Mouse (Mus musculus) embryonic facial prominence, embryonic 13.5 days (tissue): ENCODE results near the gene P4hb. TPM values are rescaled to one million over a fixed set of nuclear protein-coding genes. Genes with fewer than 3 reads are reported as not detected.
"Not testable (repeated sequence)": the region's sequence is repeated elsewhere in the genome, so short reads cannot be mapped to it uniquely, and the experiment has no call there.

Experiments
- ATAC-seq: fragments of 200-750 bp; cut with Nextera tagmentation; 2 replicates; pipeline ENCODE4 v1.8.0; 2017; ENCODE audit warnings: low read depth; ENCODE audit not compliant: insufficient number of reproducible peaks, insufficient read depth, low FRiP score, low TSS enrichment
- H3K27ac ChIP-seq: fragments of 300-500 bp; sonication (generic); 2 replicates; pipeline ENCODE4 v1.5.1; 2015; ENCODE audit warnings: moderate library complexity, mild to moderate bottlenecking, inconsistent platforms
- H3K27me3 ChIP-seq: fragments of 300-500 bp; sonication (generic); 2 replicates; pipeline ENCODE4 v1.6.1; 2015; ENCODE audit warnings: mild to moderate bottlenecking, inconsistent platforms
- H3K36me3 ChIP-seq: fragments of 300-500 bp; sonication (generic); 2 replicates; pipeline ENCODE4 v1.6.1; 2015; ENCODE audit warnings: mild to moderate bottlenecking, inconsistent platforms
- H3K4me1 ChIP-seq: fragments of 300-500 bp; sonication (generic); 2 replicates; pipeline ENCODE4 v1.6.1; 2015; ENCODE audit warnings: inconsistent platforms
- H3K4me2 ChIP-seq: fragments of 300-500 bp; sonication (generic); 2 replicates; pipeline ENCODE4 v1.6.1; 2015; ENCODE audit warnings: moderate library complexity, mild to moderate bottlenecking, inconsistent platforms
- H3K4me3 ChIP-seq: fragments of 300-500 bp; sonication (generic); 2 replicates; pipeline ENCODE4 v1.5.1; 2015; ENCODE audit warnings: mild to moderate bottlenecking, inconsistent platforms
- H3K9ac ChIP-seq: fragments of 300-500 bp; sonication (generic); 2 replicates; pipeline ENCODE4 v1.6.1; 2015; ENCODE audit warnings: mild to moderate bottlenecking, inconsistent platforms
- H3K9me3 ChIP-seq: fragments of 300-500 bp; sonication (generic); 2 replicates; pipeline ENCODE4 v1.6.1; 2016; ENCODE audit warnings: inconsistent platforms
- WGBS: fragments of 180-500 bp; shearing (Covaris S2); methylation state at CpG from one replicate; pipeline ENCODE4 v1.1.7; 2015; ENCODE audit warnings: mixed read lengths; 5-methylcytosine and 5-hydroxymethylcytosine counted together
- polyA plus RNA-seq: library from polyadenylated mRNA; unstranded; fragments of >200 nt; fragmentation: Nextera tagmentation; extraction: Ambion mirVana; gene quantifications from 2 replicates; pipeline ENCODE4 v1.2.1, GENCODE M21; 2015

P4hb gene
- polyA plus RNA-seq, 1 experiment from 2014 or later: 684 TPM

DNA sequence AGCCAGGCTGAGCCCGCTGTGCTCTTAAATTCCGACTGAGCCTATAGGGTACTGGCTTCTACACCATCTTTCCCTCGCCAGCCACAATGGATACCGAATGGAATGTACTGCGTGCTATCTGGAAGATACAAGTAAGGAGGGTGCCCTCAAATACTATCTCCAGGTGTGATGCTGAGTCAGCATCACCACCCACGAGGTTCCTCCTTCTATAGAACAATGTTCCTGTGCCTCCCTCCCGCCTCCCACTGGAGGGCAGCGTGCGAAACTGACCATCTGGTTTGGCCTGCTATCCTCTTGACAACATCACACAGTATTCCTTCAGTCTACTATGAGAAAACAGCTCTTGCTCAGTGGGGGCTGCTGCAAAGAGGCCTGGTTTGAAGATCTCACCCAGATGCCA, 7.9 kb downstream of the P4hb start:
- Histone ChIP-seq H3K4me2 (no peak overlapping the region), H3K27me3 (no peaks in the 10 kb centered on the region), H3K9ac (no peak overlapping the region), H3K4me1 (peaks cover 16% of the 10 kb centered on the region), H3K27ac (no peak overlapping the region), H3K36me3 (peaks cover 95% of the 10 kb centered on the region), H3K4me3 (no peak overlapping the region), H3K9me3 (no peaks in the 10 kb centered on the region)
- 87% methylated on average over 9 of the region's 9 CpGs for WGBS
- ATAC-seq: no peak

DNA sequence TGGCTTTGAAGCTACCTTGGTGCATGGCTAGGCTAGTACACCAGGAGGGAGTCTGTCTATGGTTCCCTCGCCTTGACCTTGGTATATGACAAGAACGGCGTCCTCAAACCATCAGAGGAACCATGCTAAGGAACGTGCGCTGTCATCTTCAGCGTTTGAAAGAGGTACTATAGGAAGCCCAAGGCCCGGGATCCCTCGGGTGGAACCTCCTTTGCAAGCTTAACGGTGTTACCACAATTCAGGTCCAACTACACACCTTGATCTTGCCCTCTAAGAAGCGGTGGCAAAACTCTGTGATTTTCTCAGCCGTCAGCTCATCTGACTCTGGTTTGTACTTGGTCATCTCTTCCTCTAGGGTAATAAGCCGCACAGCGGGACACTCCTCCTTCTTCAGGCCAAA, 10.1 kb downstream of the P4hb start:
- no peak overlapping the region for H3K4me2 ChIP-seq
- no peak overlapping the region for H3K27ac ChIP-seq
- no peaks in the 10 kb centered on the region for H3K27me3 ChIP-seq
- H3K36me3 ChIP-seq: peaks cover 94% of the 10 kb centered on the region
- WGBS: 97% methylated on average over 13 of the region's 13 CpGs
- H3K4me1 ChIP-seq: peaks cover 7% of the 10 kb centered on the region; the same call in 1 of the 2 replicates
- H3K9ac ChIP-seq: no peak overlapping the region
- no peaks in the 10 kb centered on the region for H3K9me3 ChIP-seq
- no peak overlapping the region for H3K4me3 ChIP-seq
- no peak for ATAC-seq

DNA sequence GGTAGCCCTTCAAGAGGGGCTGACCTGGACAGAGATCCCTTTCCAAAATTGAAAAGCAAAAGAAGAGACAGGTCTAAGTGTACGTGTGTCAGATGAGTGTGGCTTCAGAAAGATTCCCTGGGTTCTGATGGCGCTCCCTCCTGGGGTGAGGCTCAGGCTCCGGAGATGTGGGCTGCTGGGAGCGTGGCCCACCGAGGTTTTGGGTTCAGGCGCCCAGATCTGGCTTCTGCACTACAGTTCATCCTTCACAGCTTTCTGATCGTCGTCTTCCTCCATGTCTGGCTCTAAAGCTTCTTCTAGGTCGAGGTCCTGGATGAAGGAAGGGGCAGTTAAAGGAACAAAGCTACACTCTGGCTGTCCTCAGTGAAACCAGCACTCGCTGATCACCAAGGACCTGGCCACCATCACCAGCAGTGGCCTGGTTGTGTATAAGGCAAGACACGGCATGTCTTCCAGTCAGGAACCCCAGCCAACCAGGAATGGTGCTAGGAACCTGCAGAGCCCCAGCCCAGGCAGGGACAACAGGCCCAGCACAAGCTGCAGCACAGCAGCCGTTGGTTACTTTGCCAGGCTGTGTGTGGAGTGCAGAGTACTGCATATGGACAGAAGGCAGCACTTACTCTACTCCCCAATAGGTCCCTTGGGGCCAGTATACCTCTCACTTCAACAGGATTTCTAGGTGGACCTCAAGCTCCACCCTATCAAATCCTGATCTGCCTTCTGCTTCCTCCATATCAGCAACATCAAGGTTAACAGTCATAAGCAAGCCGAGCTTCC, 11.9 kb downstream of the P4hb start:
- 93% methylated on average over 13 of the region's 13 CpGs for WGBS
- H3K36me3 ChIP-seq: peaks cover 82% of the 10 kb centered on the region

DNA sequence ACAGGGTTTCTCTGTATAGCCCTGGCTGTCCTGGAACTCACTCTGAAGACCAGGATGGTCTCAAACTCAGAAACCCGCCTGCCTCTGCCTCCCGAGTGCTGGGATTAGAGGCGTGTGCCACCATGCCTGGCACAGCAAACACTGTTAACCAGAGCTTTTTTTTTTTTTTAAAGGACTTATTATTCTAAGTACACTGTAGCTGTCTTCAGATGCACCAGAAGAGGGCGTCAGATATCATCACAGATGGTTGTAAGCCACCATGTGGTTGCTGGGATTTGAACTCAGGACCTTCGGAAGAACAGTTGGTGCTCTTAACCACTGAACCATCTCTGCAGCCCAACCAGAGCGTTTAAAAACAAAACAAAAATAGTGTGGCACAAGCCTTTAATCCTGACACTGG, 14.2 kb downstream of the P4hb start:
- WGBS: 86% methylated on average over 6 of the region's 6 CpGs
- H3K9ac ChIP-seq, ATAC-seq, H3K9me3 ChIP-seq, H3K27me3 ChIP-seq, H3K4me1 ChIP-seq, H3K4me3 ChIP-seq, H3K27ac ChIP-seq, H3K4me2 ChIP-seq: not testable (repeated sequence)
- peaks cover 59% of the 10 kb centered on the region for H3K36me3 ChIP-seq

More for the DNA sequence above, 11.9 kb downstream of the P4hb start:
- H3K27me3 ChIP-seq: no peaks in the 10 kb centered on the region
- H3K9me3 ChIP-seq: no peaks in the 10 kb centered on the region; the same call in 1 of the 2 replicates
- ATAC-seq: no peak
- no peak overlapping the region for H3K27ac ChIP-seq
- no peak overlapping the region for H3K9ac ChIP-seq
- no peak overlapping the region for H3K4me3 ChIP-seq
- H3K4me2 ChIP-seq: no peak overlapping the region
- no peaks in the 10 kb centered on the region for H3K4me1 ChIP-seq

DNA sequence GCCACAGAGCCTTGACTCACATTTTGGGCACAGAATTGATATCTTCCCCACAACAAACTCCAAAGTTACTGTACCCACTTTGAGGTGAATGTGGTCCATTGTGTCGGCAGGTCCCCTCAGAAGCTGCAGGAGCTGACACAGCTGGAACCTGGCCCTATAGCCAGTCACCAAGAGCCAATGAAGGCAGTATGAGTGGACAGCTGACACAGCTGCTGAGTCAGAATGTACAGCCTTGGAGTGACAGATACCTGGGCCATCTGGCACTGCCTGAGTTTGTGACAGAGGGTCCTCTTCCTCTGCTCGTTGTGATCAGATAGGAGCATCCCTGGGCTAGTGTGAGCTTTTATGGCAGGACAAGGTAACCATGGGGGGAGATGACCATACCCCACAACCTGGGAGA, 17.8 kb downstream of the P4hb start:
- Histone ChIP-seq H3K4me2 (no peak overlapping the region), H3K27me3 (no peaks in the 10 kb centered on the region), H3K9ac (peak overlapping the region; percentile 21; the same call in 1 of the 2 replicates), H3K9me3 (no peaks in the 10 kb centered on the region; the same call in 1 of the 2 replicates), H3K36me3 (peaks cover 23% of the 10 kb centered on the region), H3K27ac (no peak overlapping the region), H3K4me3 (no peak overlapping the region), H3K4me1 (peaks cover 7% of the 10 kb centered on the region)
- ATAC-seq: no peak
- 72% methylated on average over 2 of the region's 2 CpGs for WGBS

DNA sequence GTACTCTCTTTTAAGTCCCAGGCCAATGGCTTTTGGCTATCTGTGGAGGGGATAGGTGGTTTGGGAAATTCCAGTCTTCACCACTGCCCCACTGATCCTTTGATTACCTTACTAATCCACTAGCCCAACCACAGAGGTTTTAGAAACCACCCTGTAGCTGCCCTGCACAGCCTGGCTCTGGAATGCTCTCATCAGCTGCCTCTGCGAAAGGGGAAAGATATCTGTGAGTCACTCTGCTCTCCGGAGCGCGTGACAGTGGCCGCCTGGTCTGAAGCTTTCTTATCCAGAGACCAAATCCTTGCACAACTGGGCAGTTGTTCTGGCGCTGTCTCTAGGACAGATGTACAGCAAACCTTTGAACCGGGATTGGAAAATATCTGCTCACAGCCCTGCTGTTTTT, 18.2 kb downstream of the P4hb start:
- Histone ChIP-seq H3K4me3 (no peak overlapping the region), H3K9ac (peak overlapping the region; percentile 21; the same call in 1 of the 2 replicates), H3K9me3 (no peaks in the 10 kb centered on the region; the same call in 1 of the 2 replicates), H3K27me3 (no peaks in the 10 kb centered on the region), H3K4me1 (peaks cover 11% of the 10 kb centered on the region), H3K4me2 (no peak overlapping the region), H3K36me3 (peaks cover 19% of the 10 kb centered on the region), H3K27ac (no peak overlapping the region)
- WGBS: 73% methylated on average over 7 of the region's 7 CpGs
- ATAC-seq: no peak

DNA sequence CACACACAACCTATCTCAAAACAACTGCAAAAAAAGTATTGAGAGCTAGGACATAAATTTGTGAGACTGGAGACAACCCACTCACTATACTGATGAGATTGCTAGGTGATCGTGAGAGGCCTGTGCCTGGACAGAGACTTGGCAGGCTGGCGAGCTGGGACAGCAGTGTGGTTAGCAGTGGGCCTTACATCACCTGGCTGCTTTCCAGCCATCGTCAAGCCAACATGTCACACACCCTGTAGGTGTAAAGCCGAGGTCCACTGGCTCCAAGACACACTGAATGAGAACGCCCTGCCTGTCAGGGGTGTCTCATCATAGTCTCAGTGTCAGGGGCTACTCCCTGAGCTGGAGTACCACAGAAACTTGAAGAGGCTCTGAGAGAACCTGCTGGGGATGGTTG, 20.3 kb downstream of the P4hb start:
- Histone ChIP-seq H3K4me2 (no peak overlapping the region), H3K4me3 (no peak overlapping the region), H3K9ac (no peak overlapping the region), H3K9me3 (no peaks in the 10 kb centered on the region; the same call in 1 of the 2 replicates), H3K27ac (no peak overlapping the region), H3K4me1 (peaks cover 22% of the 10 kb centered on the region), H3K36me3 (0 out of 2 replicates have a peak, but pooled peaks cover 3% of the 10 kb centered on the region), H3K27me3 (no peaks in the 10 kb centered on the region)
- 73% methylated on average over 5 of the region's 5 CpGs for WGBS
- ATAC-seq: no peak

DNA sequence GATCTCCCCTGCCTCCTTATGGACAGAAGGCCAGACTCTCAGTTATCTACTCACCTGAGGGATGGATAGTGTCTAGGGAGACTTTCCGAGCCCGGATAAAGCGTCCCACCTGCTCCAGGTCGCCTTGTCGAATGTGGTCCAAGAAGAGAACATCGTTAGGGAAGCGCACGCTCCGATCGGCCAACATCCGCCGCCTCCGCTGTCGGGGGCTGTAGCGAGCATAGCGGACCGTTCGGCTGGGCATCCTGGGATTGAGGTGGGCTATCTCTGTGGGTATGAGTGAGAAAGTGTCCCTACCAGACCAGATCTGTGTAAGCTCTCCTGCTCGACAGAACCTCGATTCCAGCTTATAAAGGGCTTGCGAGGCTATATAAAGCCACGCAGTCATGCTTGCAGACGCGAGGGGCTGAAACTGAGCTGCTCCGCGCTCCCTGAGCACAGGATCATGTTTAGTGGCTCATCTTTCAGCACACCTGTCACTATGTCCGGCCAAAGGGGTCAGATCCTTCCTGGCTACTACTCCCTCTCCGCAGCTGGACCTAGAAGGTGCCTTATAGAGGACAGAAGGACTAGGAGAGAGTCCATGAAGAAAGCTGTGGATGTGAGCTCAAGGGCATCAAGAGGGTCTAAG, 22.1 kb downstream of the P4hb start, which contains the start of gene Ppp1r27:
Gene Ppp1r27 (minus strand): TSS at position 323 of the 631 bp plus-strand sequence.
- Histone ChIP-seq H3K9ac (peak within 1 kb of the TSS; percentile 99), H3K36me3 (peaks cover 5% of the 10 kb centered on the region; the same call in 1 of the 2 replicates), H3K4me3 (peak within 1 kb of the TSS; percentile 97), H3K27ac (peak within 1 kb of the TSS; percentile 90; the same call in 1 of the 2 replicates), H3K27me3 (no peaks in the 10 kb centered on the region), H3K4me2 (peak within 1 kb of the TSS; percentile 75), H3K9me3 (no peaks in the 10 kb centered on the region), H3K4me1 (peaks cover 32% of the 10 kb centered on the region)
- ATAC-seq: no peak
- WGBS: 92% methylated on average over 28 of the region's 28 CpGs

DNA sequence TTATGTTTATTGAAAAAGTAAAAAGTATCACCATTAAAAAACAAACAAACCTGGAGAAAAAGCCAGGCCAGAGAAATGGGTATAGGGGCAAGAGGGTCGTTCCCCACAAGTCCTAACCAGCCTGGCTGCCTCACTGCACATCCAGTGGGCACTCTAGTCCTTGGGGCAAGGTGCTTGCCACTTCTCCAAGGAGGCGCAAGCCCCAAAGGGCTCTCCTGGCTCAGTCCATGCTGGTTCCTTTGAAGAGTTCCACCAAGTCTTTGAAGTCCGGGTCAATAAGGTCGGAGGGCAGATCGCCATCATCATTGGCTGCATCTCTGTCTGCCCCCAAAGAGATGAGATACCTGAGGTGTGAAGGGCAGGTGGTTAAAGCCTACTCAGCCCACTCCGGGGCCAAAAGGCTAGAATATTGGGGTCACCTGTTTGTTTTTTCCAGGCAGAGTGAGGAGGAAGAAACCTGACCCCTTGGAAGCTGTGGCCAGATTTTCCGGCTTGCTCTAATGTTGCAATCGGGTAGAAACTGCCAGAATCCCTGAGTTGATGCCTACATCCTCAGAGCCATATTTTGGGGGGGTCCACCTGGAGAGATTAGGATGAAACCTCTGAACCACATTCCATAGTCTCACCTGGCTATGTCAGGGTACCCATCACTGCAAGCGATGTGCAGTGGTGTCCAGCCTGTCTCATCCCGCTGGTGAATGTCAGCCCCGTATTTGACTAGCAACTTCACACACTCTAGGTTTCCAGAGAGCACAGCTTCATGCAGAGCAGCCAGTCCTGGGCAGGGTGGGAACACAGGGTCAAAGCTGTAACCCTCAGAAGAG, 22.9 kb downstream of the P4hb start:
- Histone ChIP-seq H3K9ac (peak overlapping the region; percentile 99), H3K36me3 (peaks cover 10% of the 10 kb centered on the region), H3K4me2 (peak overlapping the region; percentile 75), H3K27ac (peak overlapping the region; percentile 90; the same call in 1 of the 2 replicates), H3K4me1 (peaks cover 32% of the 10 kb centered on the region), H3K4me3 (peak overlapping the region; percentile 97), H3K27me3 (no peaks in the 10 kb centered on the region), H3K9me3 (no peaks in the 10 kb centered on the region)
- 75% methylated on average over 11 of the region's 11 CpGs for WGBS
- ATAC-seq: peak; percentile 10; the same call in 1 of the 2 replicates

DNA sequence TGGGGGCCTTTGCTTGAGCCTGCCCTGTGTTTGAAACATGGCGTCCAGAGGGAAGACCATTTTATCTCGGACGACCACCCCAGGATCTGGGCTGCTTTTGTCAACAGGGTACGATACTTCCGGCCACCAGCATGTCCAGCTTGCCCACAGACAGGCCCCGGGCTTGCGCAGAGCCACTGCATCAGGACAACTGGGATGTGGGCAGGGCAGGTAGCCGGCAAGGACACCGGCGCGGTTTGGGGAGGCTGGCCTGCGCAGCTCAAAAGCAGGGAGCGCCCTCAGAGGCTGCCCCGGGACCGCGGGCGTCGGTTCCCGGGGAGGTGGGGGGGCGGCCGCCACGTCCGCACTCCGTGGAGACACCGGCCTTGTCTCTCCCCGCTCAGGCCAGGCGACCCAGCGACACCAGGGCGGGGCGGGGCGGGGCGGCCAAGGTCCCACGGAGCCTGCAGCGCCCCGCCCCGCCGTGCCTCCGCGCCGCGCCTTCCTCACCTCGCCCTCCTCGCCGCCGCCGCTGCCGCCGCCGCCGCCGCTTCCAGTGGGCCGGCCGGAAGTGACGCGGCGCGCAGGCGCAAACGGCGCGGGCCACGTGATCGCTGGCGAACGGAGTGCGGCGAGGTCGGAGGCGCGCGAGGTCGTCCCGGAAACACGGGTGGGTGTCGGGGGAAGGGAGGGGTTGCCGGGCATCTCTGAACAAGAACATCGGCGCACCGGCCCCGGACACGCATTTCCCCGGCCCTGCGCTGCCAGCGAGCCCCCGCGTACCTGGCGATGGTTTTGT, 23.7 kb downstream of the P4hb start, which contains the start of gene Mcrip1:
Gene Mcrip1 (minus strand): TSS at position 560 of the 778 bp plus-strand sequence.
- ATAC-seq: peak; percentile 81
- Histone ChIP-seq H3K4me3 (peak within 1 kb of the TSS; percentile 97), H3K27me3 (no peaks in the 10 kb centered on the region), H3K36me3 (peaks cover 18% of the 10 kb centered on the region), H3K9me3 (no peaks in the 10 kb centered on the region), H3K4me2 (peak within 1 kb of the TSS; percentile 75), H3K4me1 (peaks cover 32% of the 10 kb centered on the region), H3K27ac (peak within 1 kb of the TSS; percentile 90), H3K9ac (peak within 1 kb of the TSS; percentile 99)
- under 1% methylated on average over 79 of the region's 87 CpGs for WGBS
